Mouse (Mus musculus) kidney, adult 8-10 months (tissue): ENCODE results near the gene Atg4b.
A peak's percentile ranks its signal among the peaks of the same experiment; 100 is the strongest.

Experiments
- DNase-seq, 2 experiments: peaks; one replicate each; pipeline ENCODE4 v3.0.0; 2022

Gene Atg4b

DNA sequence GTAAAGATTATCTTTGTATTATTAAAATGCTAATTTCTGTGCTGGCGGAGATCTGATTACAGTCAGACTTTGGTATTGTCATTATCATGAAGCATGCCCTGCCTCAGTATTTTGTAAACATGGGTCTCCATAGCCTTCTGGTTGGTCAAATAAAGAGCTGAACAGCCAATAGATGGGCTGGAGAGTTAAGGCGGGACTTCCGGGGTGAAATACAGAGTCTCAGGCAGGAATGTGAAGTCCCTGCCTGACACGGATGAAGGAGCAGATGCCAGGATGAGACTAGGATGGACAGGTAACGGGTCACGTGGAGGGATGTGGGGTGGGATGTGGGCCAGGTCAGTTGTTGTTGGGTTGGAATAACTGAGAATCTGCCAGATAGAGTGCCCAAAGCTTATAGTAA lies at the start of gene Atg4b:
Gene Atg4b, plus strand, starts transcription at position 211 of the 400 bp plus-strand sequence.
- DNase-seq, result peak in 1 of 2 experiments; percentile 58

DNA sequence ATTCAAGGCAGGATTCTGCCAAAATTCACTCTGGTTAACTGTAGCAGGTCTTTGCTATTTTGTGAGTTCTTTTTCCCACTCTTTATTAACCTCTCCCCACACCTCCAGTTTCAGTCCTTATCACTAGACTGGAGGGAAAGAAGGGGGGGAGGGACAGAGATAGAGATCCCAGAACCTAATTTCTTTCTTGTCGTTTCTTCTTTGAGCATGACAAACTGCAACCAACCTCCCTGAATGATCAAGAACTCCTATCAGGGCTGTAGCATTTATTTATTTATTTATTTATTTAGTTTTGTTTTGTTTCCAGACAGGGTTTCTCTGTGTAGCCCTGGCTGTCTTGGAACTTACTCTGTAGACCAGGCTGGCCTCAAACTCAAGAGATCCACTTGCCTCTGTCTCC lies 49.2 kb upstream of the Atg4b start:
- DNase-seq, result no peak

DNA sequence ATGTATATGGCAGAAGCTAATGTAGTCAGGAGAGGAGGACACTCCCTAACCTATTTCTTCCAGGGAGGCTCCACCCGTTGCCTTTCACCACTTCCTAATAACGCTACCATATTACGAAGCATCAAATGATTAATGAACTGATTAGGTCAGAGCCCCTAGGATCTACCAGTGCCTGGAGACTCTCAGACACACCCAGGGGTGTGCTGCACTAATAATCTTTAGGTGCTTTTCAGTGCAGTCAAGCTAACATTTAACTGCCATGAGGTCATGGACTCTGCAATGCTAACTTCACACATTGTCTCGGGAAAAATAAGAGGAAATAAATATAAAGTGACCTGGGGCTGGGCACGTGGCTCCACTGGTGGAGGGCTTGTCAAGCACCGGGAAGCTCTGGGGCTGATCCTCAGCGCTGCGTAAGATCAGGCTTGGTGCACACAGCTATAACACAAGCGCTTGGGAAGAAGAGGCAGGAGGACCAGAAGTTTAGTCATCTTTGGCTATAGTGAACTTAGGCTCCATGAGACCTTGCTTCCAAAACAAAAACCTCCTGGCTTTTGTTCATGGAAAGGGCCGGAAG lies 47.7 kb upstream of the Atg4b start:
- no peak for DNase-seq

DNA sequence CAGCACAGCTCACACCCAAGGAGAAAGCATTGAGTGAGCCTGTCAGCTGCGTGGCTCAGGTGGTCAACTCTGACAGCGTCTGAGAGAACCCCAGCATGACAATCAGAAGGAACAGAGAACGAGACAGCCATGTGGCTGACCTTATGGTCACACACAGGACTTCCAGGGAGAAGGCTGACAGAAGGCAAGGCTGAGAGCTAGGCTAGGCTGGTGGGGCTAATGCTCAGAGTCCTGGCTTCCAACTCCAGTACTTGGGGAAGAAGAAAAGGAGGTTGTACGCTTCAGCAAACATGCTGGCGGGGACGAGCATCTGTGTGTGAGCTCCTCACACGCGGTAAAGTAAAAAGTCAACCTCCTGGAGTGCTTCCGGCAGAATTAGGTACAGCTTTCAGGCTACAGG lies 47.0 kb upstream of the Atg4b start:
- no peak for DNase-seq

DNA sequence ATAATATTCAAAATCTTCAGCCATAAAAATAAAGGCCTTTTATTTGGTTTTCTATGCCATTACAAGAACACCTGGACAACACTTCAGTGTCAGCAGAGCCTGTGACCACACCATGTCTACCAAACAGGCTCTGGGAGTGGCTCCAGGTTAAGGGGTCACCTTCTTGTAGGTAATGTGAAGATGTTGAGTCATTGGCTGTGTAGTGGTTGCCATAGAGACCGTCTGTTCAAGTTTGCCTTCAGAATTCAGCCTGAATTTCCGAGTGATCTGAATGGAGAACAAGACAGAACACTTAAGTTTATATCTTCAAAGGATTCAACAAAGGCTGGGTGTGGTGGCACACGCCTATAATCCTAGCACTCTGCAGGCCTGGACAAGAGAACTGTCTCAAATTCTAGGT lies 45.9 kb upstream of the Atg4b start:
- DNase-seq, result no peak

DNA sequence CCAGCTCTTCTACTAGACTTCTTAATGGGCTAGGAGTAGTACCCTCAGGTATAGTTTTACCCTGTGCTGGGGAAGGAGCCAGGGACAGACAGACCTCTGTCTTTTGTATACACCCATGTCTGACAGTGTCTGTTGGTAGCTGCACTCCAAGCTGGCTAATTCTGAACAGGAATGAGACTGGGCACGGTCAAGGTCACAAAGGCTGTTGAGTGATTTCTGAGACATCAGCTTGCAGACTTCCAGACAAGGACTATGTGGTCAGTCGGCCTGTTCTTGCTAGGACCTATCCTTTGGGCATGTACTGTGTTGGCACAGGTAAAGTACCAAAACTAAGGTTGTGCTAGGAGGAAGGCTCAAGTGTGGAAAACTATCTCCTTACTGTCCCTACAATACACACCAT lies 35.1 kb upstream of the Atg4b start:
- no peak for DNase-seq

DNA sequence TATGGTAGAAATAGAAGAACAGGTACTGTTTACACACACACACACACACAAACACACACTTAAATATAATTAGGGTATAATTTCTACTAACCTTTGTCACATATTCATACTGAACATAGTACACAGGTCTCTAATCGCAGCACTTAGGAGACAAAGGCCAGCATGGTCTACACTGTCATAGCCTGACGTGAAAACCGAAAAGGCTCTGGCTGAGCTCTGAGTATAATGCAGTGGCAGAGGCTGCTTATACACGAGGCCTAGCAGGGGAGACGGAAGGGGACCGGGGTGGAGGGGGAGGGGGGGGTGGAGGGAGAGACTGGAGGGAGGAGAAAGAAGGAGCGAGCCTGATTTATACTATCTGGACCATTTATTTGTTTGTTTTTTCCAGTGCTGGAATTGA lies 29.7 kb upstream of the Atg4b start:
- DNase-seq, result no peak

DNA sequence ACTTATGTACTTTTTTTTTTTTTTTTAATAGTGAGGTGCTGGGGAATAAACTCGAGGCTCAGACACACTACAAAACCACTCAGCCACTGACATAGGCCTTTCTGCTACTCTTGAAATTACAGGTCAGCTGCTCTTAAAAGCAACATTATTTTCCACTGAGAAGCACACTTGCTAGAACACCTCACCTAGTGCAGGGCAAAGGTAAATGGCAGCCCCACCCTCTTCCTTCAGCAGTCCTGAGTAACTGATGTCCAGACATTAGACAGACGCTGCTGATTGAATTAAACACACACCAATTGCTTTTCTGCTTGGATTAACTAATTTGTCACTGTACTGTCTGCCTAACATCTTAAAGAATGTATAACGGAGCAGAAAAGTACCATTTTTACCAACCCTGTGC lies 26.7 kb upstream of the Atg4b start:
- DNase-seq, result no peak

DNA sequence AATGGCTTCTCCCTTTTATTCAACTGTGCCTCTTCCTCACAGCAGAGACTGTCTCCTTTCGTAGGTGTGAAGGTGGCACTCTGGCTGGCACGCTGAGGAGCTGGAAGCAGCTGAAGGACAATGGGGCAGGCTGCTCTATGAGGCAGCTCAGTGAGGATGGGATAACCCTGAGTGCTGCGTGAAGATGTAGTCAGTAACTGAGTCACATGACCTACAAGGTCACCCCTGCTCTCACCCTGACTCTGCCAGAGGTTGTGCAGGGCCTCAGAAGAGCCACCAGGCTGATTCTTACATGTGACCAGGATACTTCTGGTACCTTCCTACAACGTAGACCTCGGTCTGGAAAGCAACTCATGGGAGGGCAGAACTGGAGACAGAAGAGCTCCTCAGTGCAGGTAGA lies 25.6 kb upstream of the Atg4b start:
- DNase-seq, result no peak

DNA sequence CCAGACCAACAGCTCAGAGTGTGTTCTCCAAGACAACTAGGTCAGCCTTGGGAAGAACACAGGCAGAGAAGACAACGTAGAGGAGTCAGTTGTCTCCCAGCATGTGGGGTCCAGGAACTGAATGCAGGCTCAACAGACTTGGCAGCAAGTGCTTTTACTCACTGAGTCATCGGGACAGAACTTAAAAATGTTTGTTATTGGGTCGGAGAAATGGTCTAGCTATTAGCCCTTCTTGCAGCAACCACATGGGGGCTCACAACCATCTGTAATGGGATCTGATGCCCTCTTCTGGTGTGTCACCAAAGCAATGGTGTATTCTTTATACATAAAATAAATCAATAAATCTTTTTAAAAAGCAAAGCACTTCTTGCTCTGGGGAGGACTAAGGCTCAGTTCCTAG lies 25.2 kb upstream of the Atg4b start:
- no peak for DNase-seq

DNA sequence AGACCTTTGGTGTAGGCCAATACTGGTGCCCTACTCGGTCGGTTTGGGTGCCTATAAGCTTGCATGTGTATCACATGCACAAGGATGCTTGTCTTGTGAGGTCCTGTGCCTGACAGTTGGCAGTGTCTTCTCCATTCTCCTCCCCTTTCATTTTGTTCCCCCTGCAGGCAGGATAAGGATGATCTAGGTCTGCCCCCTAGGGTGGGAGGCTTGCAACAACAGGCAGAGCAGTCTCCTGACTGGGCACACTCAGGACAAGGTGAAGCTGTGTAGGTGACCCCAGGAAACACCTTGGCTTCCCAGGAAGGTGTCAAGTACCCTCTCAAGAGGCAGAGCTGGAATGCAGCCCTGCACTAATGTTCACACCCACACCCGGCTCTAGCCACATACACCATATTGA lies 24.3 kb upstream of the Atg4b start:
- DNase-seq, result peak; percentile 43 to 61

DNA sequence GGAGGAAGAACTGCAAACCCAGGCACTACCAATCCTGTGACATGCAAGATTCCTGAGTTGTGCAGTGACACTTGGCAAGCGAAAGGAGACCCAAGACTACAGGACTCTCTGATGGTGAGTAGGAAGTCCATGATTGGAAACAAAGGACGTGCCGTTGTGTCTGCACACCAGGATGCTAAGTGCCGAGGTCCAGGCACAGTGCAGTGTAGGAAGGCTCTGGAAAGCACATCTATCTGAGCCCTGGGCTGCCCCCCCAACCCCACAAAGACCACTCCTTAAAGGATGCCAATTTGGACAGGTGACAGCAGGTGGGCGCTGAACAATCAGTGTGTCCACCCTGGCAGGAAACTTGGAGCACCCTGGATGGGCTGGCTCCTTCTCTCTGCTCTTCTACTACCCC lies 20.2 kb upstream of the Atg4b start:
- peak in 1 of 2 experiments; percentile 21 for DNase-seq

DNA sequence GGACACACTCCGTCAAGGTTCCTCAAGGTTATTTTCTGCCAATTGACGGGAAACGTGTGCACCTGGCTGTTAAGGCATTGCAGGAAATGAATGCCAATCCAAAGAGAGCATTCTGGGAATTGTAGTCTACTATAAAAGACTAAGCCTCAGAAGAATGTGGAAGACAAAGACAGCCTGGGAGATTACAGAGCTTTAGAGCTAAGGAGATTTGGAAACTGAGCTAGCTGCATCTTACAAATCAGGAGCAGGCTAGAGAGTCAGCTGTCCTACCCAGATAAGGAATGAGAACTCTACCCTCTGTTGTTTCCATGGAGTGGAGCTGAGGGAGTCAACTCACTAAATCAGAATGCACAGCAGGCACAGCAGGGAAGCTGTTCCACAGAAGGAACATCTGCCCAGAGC lies 19.4 kb upstream of the Atg4b start:
- DNase-seq, result peak; percentile 39 to 55

DNA sequence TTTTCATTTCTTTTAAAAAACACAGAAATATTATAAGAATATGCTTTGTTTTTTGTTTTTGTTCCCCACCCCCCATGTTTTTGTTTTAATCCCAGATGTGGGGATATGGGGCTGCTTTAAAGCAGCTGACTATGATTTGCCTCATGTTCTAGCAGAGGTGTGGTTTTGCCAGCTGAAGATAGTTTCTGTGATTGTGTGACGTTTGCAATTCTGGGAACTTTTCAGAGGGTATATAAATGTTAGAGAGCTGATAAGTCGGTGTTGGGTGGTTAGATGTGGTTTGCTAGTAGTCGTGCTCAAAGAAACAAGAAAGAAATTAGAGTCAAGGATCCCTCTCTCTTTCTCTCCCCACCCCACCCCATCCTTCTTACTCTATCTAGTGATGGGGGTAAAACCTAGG lies 15.4 kb upstream of the Atg4b start:
- no peak for DNase-seq

DNA sequence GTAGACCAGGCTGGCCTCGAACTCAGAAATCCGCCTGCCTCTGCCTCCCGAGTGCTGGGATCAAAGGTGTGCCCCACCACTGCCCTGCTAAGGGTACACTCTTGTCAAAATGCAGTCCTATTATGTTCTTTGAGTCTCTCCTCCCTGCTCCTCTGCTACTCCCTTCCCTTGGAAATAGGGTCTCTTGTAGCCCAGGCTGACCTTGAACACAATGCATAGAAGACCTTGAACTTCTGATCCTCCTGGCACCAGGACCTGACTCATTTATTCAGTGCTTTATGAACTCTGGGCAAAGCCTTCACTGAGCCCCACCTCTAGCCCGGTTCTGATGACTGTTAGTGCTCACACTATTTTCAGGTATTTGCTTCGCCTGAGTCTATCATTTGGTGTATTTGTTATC lies 13.6 kb upstream of the Atg4b start:
- no peak for DNase-seq

DNA sequence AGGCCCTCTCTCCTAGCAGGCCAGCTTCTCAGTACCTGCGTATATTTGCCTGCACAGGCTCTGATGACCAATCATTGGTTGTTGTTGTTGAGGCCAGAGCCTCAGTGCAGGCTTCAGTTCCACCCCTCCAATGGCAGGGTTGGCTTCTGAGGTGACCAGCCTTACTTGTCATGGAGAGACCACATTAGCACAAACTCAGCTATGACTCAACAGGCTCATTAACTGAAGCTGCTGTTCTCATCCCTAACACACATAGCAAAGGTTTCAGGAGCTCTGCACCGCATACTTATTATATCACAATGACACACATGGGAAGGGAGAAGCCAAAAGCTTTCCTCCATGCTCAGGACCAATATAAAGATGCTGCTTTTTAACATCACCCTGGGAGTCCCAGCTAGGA lies 10.6 kb upstream of the Atg4b start:
- DNase-seq, result no peak

DNA sequence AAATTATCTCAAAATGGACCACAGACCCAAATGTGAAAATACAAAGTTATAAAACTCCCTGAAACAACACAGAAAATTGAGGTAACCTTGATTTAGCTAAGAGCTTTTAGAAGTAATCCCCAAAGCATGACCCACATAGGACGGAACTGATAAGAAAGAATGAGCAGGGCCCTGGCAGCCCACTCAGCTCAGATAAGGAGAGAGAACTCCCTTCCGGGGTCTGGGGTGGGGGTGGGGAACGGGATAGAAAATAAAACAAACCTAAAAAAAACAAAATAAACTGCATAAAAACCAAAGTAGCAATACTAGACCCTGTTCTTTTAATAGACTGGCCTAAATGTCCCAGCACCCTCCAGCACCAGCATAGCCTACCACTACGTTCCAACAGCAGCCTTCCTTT lies 9.3 kb upstream of the Atg4b start:
- no peak for DNase-seq

DNA sequence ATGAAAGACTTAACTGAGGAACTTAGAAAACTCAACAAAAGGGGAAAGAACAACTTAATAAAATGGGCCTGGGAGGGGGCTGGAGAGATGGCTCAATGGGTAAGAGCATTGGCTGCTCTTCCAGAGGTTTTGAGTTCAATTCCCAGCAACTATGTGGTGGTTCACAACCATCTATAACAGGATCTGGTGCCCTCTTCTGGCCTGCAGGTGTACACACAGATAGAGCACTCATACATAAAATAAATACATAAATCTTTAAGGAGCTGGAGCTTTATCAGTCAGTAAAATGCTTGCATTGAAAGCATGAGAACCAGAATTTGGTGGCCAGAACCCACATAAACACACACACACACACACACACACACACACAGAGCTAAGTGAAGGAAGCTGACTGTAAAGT lies 8.4 kb upstream of the Atg4b start:
- no peak for DNase-seq

DNA sequence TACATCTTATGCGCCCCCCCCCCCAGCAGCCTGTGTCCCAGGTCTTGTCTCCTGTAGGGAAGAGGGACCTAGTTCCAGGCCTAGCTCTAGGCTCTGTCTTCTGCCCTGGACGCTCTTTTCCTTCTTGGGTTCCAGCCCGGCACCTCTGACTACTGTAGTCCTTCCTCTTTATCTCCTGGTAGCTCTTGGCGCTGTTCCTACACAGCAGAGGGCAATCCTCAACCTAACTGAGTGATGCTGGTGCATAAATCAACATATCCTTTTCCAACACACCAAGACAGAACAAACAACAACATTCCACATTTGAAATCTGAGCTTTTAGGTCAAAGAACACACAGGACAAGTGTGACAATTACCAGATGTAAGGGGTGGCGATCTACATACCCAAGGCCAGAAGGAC lies 5.1 kb upstream of the Atg4b start:
- no peak for DNase-seq

DNA sequence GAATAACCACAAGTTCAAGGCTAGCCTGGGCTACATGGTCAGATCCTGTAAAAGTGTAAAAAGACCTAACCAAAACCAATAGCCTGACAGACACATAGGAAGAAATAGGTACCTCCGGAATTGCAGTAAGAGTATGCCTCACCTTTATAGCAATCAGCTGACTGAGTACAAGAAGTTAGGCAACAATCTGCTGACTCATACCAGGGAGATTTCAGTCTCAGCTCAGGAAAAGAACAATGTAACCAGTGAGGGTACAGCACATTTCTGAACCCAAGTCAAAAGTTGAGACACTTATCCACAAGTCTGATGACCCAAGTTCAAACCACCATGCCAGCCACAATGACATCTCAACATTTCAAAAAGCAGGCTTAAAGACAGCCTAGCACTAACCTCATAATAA lies 2.8 kb upstream of the Atg4b start:
- no peak for DNase-seq

DNA sequence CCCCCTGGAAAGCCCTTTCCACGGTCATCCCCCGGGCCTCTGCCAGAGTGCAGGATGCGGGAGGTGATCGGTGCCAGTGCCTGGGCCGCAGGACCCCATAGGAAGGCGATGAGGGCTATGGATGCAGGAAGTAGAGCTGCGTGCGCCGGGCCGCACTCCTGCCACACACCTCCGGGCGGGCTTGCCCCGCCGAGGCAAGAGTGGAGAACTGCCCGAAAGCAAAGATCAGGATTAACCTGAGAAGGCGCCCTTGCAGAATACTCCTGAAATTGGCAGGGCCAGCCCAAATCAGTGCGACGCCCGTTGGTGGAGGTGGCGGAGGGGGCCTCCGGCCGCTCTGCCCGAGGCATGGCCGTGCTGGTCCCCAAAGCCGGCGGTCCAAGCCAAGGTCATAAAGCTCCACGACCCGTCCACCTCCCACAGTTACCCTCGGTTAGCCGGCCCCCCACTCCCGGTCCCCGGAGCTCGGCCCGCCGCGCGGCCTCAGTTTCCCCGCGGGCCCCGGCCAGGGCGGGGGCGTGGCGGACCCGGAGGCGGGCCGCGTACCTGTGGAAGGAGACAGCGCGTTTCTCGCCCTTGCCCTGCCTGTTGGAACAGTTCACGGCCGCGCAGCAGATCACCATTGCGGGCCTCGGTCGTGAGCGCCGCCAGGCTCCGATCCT lies 2.7 kb downstream of the Atg4b start:
- DNase-seq, result peak in 1 of 2 experiments; percentile 29

DNA sequence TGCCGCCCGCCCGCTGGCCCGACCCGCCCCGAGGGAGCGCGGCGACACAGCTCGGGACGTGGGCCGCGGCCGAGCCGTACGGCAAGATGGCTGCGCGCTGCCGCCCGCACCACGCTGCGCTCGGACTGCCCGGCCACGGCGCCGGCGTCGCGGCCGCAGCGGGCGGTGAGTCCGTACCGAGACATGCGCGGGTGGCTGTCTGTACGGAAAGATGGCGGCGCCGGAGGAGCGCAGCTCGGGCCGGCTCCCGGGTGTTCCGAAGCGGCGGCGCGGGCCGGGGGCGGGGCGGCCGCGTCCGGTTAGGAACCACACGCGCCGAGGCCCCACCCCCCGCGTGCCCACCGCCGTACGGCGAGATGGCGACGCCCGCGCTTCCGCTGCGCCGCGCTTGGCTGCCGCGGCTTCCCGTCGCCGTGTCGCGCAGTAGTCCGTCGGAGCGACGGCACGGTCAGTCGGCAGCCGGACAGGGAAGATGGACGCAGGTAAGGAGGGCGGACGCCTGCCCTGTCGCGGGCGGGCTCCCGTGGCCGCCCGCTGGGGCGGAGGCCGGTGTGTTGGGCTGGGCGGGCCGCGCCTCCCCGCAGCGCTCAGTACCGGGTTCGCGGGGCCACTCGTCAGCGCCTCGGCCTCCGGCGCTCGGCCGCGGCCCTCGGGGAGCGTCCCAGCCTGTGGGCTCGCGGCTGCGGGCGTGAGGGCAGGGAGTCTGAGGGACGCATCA lies 3.4 kb downstream of the Atg4b start, which contains the start of gene Thap4:
Gene Thap4, minus strand, starts transcription at position 292 of the 718 bp plus-strand sequence.
- DNase-seq, result peak; percentile 93

DNA sequence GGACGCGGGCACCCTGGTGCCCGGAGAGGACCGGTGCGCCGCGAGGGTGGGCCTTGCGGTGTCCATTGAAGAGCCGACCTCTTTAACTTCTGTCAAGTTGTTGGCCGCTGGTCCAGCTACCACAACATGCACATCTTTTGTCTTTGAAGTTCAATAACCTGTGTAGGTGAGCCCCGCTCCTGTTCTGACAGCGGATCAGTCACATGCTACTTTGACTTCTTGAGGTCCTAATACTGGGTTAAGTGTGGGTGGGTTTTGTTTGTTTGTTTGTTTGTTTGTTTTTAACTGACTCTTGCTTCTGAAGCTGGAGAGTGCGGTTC lies 4.0 kb downstream of the Atg4b start:
- DNase-seq, result no peak

DNA sequence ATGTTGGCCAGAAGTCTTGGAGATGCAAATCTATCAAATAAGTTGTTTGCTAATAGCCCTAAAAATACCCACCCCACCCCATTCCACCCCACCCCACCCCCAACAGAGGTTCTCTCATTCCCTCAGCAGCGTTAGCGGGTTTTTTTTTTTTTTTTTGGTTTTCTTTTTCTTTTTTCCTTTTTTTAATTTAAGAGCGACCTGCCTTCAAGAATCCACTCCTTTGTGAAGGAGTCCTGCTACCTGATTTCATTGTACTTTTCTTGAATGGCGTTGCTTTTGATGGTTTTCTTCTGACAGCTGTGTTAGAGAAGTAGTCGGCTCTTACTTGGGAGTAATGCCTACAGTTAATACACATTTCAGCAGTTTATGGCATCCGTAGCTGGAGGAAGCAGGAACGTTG lies 4.3 kb downstream of the Atg4b start:
- DNase-seq, result no peak

DNA sequence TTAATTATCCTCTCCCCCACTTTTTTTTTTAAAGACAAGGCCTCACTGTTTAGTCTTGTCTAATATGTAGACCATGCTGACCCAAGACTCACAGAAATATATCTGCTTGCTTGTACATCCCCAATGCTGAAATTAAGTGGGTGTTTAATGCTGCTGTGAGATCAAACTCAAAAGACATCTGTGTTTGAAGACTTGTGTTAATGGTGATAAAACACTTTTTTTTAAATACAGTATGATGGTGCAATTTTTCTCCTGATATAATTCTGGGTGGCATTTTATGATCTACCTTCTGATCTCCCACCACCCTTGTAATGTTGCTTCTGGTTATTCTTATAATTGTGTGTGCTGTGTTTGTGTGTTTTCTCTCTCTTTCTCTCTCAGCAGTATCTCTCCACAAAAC lies 4.9 kb downstream of the Atg4b start:
- no peak for DNase-seq
